Mouse (Mus musculus): ENCODE measurements around the gene Nhlh1. TPM values are rescaled to one million over a fixed set of nuclear protein-coding genes. Genes with fewer than 3 reads are reported as not detected.

Gene Nhlh1
- total RNA-seq, 4 experiments from 2014 or later: not detected

DNA sequence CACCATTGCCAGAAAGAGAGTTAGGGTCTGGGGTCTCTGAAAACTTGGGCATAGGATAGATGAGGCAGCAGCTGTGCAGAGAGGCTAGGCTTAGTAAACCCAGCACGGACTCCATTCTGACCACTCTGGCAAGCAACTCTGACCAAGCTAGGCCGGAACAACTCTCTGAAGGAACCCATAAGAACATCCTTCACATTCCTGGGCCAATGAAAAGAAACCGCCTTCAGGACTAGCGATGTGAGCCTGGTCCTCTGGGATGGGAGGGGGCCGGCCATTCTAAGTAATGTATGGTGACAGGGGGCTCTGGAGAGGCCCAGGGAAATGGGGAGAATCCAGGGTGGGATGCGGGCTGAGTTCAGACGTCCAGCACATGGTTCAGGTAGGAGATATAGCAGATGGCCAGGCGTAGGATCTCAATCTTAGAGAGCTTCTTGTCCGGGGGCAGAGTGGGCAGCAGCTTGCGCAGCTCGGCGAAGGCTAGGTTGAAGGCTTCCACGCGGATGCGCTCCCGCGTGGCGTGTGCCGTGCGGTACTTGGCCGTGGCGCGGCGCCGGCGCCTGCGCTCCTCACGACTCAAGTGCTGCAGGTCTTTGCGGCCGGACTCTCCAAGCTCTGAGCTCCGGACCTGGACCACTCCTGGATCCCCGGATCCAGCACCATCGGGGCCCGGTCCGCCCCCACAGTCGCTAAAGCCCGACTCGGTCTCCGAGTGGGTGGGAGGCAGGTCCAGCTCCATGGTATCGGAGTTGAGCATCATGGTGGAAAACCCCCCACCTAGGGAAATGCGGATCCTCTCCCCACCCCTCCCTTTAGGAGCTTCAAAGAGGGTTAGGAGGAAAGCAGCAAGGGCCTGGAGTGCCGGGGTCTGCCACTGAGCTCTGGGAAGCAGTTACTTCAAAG is 3.6 kb downstream of the Nhlh1 start:
- no peak for DNase-seq

DNA sequence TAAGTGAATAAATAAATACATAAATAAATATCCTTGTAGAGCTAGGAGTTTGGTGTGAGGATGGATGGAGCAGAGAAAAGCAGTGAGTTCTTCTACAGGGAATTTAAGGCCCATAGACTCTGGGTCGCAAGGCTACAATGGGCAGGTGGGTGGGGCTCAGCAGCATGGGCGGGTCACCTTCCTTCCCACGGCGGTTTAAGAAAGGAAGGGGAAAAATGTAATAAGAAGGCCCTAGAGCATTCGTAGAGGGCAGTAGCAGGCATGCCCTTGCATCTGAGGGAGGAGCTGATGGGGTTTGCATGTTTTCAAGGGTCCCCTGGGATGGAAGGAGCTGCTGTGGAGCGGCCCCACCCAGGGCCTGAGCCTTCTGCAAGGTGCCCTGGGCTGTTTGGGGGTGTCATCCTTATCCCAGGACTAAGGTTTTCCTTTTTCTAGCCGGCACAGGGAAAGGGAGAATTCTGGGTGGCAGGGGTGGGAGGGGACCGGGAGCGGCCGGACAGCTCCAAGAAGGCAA is 4.5 kb downstream of the Nhlh1 start:
- DNase-seq: no peak

DNA sequence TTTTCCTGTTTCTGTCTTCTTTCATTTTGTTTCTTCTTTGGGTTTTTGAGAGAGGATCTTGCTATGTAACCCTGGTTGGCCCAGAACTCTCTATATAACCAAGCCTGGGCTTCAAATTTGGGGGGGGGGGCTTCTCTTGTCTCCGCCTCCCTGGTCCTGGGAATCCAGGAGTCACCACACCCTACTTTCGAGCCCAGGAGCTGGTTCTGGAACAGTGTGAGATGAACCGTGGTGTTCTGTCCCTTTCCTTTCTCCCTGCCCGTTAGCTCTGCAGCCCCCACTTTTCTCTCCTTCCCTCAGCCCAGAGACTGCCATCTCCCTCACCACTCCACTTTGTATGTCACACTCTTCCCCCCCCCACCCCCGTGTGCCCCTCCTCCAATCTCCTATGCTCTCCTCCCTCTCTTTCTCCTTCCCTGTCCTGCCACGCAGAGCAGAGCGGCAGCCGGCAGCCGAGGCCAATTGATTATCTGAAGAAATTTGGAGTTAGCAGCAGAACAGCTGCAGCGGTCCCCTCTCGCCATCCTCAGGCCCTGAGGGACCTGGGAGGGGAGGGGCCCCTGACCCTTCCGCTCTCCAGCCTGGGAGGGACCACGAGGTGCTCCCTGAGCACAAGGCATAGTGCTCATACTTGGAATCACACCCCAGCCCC is 8.1 kb downstream of the Nhlh1 start:
- DNase-seq: no peak

DNA sequence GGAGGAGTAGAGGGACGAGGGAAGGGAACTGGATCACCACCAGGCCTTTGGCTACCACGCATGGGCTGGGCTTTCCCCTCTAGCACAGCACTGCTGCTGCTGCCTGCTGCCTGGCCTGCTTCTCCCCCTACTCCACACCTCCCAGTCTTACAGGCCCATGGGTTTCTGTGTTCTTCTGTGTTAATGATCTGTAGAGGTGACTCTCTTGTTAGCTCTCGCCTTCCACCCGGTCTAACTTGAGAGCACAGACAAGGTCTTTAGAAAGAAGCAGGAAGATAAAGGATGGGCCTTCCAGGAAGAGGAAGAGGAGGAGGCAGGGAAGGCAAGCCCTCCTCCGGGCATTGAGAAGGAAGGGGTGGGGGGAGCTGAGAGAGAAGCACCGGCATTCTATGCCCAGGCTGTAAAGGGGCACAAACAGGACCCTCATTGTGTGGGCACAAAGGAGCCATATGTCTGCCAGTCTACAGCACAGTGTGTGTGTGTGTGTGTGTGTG is 9.1 kb downstream of the Nhlh1 start:
- DNase-seq: no peak

DNA sequence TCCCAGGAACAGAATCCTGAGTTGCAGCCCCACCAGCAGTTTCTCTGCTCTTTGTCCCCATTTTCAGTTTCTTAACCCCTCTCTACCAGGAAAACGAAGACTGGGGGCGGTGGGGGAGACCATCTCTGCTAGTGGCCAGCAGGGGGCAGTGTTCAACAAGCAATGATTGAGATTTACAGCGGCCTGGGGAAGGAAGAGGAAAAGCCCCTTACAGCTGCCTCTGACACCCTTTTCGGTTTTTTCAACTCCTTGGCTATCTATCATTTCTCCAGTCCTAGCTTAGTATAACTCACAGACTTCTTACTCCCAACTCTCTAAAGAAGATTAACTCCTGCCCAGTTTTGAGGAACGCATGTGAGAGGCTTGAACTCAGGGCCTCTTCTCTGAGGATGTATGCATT is 10.4 kb downstream of the Nhlh1 start:
- DNase-seq: no peak

DNA sequence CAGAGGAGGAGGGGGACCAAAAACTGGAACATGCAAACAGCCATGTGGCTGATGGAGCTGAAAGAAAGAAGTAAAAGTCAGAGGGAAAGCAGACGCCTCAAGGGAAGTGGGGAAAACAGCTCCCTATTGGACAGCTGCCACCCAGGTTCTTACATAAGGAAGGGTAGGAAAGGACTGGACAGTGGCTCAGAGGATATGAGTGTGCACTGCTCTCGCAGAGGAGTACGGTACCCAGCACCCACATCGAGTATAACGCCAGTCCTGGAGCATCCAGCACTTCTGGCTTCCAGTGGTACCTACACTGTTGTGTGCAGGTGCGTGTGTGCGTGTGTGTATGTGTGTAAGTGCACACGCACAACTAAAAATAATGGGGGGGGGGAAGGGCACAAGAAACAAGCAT is 11.0 kb downstream of the Nhlh1 start:
- no peak for DNase-seq

DNA sequence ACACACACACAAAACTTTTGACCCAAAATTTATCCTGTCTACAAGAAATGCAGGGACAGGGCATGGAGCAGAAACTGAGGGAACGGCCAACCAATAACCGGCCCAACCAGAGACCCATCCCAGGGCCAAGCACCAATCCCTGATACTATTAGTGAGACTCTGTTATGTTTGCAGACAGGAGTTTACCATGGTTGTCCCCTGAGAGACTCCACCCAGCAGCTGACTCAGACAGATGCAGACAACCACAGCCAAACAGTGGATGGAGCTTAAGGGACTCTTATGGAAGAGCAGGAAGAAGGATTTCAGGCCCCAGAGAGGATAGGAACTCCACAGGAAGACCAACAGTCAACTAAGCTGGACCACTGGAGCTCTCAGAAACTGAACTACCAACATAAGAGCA is 27.5 kb downstream of the Nhlh1 start:
- DNase-seq: no peak

DNA sequence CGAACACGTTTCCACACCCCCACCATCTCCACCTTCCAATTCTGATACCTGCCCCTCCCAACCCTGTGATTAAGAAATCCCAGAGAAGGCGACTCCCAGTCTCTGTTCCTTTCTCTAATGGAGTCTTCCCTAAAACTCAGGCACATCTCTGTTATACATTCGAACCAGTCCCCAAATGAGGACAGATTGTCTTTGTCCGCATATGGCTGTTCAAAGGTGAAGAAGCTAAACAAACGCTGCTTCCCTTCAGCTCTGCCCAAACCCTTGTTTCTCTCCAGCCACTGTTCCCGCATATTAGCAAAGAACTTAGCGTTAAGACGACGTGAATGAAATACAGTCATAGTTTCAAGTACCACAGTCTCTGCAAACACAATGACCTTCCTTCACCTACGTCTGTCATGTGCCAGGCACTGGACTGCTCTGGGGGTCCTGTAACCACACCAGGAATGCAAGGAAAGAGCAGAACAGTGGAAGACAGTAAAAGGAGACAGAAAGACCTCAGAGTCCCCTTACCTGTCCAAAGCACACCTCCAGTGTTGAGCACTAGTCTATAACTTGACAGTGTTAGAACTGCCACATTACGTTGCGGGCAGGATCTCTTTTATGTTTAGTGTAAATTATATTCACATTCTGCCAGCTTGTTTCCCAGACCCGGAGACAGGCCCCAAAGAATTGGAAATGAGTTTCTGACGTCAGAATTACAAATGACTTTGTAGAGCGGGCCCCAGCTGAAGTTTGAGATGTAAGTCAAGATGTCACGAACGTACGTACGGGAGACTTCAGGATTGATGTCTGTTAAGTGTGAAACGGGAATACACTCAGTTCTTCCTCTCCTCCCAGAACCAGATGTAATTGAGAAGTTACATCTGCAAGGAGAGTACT is 28.7 kb downstream of the Nhlh1 start, which contains the start of gene Vangl2:
TSS of gene Vangl2 (minus strand) at position 51 of the 882 bp plus-strand sequence.
- no peak for DNase-seq

DNA sequence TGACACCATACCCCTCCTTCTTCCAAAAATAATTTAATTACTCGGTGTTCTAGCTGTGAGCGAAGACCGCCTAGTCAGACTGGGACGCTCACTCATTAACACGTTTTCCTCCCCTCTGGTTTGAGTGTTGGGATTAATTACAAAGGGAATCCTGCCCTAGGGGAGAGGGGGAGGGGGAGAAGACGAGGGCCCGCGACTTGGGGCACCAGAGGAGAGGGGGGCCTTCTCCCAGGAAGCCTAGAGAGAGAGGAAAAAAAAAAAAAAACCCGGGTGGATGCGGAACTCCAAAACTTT is 29.6 kb downstream of the Nhlh1 start:
- DNase-seq: no peak

DNA sequence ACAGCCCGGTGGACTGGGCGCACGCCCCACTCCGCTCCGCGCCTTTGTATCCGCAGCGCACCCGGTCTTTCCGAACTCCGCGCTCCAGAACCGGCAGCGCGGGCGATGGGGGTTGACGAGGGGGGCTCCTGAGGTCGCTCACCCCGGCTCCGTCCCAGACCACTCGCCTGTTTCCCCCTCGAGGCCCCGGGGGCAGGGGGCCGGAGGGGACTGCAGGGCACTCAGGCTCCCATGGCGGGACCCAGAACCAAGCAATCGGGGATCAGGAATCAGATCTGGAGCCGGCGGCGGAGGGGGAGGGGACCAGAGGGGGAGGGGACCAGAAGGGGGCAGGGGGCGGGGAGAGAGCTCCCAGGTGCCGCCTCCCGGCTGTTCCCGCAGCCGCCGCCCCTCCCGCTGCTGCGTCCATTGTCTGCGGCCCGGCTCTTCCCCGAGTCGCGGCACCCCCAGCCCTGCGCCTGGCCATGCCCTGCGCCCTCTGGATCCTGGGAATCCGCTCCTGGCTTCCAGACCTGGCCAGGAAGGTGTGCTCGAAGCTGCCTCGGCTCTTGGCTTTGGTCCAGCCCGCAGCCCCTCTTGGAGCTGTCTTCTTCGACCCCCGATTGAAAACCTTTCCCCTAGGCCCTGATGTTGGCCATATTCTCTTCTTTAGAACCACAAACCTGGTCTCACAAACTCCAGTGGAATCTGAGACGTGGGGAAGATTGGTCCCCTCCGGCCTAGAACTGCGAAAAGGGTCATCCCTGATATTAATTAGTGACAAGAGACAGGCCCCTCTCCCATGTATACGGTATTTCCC is 30.2 kb downstream of the Nhlh1 start:
- DNase-seq: peak; percentile 52

DNA sequence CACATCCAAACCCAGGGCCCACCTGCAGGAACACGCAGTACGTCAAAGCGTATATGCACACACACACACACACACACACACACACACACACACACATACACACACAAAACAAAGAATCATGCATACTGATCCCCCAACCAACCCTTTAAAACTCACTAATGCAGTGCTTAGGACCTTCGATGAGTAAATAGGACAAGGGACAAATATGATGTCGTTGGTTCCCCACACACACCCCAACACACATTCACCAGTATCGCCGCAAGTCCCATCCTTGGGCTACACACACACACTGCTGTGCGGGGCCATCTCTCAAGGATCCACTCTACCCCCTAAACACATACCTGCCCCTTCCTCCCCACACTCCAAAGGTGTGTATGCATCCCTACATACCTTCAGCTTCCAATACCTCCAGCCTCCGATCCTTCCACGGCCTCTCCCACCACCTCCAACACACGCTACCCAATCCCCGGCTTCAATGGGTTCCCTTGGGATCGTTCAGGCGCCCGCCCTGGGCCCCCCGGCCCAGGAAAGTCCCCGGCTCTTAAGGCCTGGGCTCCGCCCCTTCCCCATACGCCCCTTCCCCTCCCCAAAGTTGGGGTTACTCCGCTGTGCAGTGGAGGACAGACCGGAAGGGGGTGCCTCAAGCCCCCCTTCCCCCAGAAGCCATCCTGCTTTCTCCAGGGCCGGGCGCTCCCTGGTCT is 31.0 kb downstream of the Nhlh1 start:
- DNase-seq: no peak

DNA sequence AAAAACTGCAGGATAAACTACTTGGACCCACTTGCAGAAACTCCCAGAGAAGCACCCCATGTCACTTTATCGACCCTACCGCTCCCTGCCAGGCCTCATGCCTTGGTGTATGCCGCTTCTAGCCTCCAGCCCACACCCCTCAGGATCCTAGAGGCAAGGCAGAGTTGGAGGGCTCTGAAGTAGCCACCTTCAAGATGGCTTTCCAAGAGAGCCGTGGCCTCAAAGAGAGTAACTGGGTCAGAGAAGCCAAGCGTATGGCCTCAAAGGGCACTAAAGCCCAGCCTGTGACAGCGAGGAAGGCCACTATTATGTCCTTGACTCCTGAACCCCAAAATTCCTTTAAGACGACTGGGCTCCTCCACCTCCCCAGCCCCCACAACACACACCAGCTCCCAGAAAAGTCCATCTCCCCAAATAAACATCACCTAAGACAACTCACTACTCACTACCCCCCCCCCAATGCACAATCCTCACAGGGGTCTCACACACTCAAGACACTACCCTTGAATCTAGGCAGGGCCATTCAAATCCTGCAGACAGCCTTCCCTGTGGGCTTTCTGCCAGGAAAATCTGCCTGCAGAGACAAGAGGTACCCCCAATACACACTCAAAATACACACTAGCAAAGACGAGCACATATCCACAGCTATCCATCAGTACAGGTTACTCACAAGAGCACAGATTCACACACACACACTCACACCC is 32.0 kb downstream of the Nhlh1 start:
- no peak for DNase-seq

DNA sequence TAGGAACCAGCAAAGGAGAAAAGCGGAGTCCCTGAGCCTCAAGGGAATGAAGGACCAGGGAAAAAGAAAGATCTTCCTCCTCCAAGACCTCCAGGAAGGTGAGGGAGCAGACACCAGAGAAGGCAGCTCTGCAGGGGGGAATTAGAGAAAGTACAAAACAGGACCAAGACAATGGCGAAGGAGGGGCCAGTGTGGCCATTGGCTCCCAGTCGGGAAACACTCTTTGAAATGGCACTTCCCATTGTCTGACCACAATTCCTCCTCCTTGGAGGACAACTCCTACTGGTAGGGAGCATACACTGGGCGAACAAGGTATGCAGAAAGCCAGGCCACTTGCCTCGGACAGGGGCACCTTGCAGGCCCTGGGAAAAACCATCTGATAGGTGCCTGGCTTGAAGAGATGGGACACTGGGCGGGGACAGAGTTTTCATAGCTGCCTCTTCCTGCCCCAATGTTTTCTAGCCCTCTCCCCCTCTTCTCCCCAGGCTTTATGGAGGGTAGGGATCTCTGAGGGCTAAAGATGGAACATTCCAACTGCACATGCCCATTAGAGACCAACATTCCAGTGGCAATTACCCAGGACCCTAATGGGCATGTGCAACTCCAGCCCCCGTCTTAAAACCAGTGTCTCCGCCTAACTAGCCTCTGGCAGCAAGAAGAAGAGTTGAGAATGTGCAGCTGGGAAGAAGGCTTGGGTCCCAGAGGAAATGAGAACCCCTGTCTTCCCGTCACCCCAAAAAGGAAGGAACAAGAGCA is 33.1 kb downstream of the Nhlh1 start:
- no peak for DNase-seq

DNA sequence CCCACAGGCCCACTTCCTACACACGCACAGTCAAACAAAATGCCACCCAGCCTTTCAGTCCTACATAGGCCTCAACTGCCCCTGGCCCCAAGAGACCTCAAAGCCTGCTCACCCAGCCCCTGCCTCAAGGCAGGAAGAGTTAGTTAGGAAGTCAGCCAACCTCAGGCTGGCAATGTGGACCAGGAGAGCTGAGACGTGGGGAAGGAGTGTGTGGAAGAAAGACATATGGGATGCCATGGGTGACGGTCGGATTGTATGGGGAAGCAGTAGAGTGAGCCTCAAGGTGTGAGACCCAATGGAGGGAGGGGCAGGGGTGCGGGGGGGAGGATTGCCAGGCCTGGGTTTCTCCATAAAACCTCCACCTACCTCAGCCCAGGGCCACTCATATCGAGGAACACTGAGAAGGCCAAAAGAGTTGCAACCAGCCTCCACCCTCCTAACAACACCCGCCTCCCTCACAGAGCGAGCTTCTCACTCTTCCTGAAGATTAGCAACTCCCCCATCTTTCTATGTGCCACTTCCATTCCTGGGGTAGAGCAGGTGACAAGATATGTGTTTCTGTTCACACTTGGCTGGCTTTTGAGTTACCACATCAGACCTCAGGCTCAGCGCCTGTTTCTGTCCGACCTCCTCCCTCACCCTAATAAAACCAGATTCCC is 37.4 kb downstream of the Nhlh1 start:
- no peak for DNase-seq

DNA sequence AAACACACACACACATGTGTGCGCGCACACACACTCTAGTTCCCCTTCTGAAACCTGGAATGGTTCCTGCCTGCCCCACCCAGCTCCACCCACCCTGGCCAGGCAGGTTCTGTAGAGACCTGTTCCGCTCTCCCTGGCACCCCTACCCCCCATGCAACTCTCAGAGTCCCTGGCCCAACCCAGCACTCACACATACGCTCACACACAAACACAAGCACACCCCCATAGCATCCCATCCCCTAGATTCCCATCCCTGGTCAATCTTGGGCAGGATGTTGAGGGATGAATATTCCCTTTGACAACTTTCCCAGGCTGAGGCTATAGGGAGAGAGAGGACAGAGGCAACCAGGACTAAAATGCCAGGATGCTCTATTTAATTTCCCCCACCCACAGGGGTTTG is 38.0 kb downstream of the Nhlh1 start:
- DNase-seq: no peak

DNA sequence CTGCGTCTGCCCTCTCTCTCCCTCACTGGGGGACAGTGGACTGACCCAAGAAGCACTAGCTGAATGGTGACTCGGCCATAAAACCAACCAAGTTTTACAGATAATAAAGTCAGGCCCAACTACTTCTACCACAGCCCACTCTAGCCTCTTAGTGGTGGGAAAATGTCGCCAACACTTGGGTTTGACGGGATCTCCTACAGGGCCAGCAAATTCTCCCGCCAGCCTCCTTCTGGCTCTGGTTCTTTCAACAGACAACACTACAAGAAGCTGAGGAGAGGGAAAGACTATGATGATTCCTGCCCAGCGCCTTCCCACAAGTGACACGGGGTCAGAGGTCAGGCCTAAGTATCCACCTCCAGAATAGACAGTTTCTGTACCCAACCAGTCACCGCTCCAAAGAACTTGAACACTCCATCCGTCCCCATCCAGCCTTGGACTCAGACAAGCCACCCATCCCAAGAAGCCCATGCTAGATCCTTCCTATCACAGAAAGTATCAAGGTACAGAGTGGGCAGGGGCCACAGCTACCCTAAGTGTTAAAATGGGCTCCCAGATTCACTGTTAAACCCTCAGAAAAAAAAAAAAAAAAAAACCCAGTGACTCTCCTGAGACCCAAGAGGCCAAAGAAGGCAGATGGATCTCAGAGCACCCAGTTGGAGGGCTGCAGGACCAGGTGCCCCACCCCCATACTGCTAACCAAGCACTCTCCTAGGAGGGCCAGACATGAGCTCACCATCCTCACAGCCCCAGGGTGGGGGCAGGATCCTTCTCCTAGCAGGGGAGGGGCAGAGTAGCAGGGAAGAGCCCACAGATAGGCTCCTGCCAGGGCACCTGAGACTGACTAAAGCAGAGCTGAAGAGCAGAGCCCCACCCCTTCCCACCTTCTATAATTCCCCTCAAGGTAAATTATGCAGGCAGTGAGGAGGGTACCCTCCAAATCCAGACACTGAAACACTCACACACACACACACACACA is 38.7 kb downstream of the Nhlh1 start:
- DNase-seq: no peak

DNA sequence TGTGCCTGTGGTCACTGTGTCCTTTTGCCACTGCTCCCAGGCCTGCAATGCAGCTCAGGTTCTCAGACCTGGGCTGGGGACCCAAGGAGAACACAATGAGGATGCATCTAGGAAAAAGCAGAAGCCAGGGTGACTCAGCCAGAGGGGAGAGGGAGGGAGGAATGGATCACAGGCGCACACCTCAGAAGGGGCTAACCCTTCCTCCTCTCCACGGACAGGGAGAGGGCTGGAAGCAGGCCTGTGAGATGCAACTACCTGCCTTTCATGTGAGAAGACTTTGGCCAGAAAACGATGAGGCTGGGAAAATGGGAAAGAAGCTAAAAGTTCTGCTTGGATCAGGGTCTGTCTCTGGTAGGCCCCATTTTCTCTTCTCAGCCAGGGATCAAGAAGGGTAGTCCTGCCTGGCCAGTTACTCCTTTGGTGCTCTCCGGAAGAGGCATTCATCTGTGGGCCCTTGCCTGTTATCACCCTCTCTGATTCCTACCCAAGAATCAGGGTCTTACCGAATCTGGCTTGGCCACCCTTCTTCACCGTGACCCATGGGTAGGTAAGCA is 39.8 kb downstream of the Nhlh1 start:
- no peak for DNase-seq

Measured in adrenal gland, adult 8-10 months (tissue).